Mouse (Mus musculus) heart, adult 11 months (tissue): ENCODE data around the gene Fam228a.

ENCODE experiments used
- DNase-seq: peaks from one replicate; pipeline ENCODE4 v3.0.0; 2022

The Fam228a gene

GRCm38 (mm10) chr12:4715606-4716005 lies 22.6 kb downstream of the Fam228a start:
- DNase-seq = peak; percentile 80

GRCm38 (mm10) chr12:4713361-4713760 lies 24.9 kb downstream of the Fam228a start:
- peak; percentile 55 for DNase-seq

- DNase-seq = peak; percentile 58
Observed at GRCm38 (mm10) chr12:4709926-4710325, 28.3 kb downstream of the Fam228a start.

GRCm38 (mm10) chr12:4708881-4709604 lies 29.2 kb downstream of the Fam228a start:
- peak; percentile 79 for DNase-seq

GRCm38 (mm10) chr12:4708296-4708695 lies 29.9 kb downstream of the Fam228a start:
- no peak for DNase-seq

GRCm38 (mm10) chr12:4707488-4708017 lies 30.7 kb downstream of the Fam228a start:
- DNase-seq = peak; percentile 73

GRCm38 (mm10) chr12:4706901-4707300 lies 31.3 kb downstream of the Fam228a start:
- peak; percentile 81 for DNase-seq

- peak; percentile 85 for DNase-seq
Observed at GRCm38 (mm10) chr12:4706175-4706574, 32.1 kb downstream of the Fam228a start.

GRCm38 (mm10) chr12:4705626-4706025 lies 32.6 kb downstream of the Fam228a start:
- peak; percentile 61 for DNase-seq

- DNase-seq = peak; percentile 57
Observed at GRCm38 (mm10) chr12:4694534-4694933, 43.7 kb downstream of the Fam228a start.

- peak; percentile 82 for DNase-seq
Observed at GRCm38 (mm10) chr12:4691193-4691592, 47.0 kb downstream of the Fam228a start.

GRCm38 (mm10) chr12:4689341-4689740 lies 48.9 kb downstream of the Fam228a start:
- DNase-seq = peak; percentile 89

GRCm38 (mm10) chr12:4688386-4688785 lies 49.8 kb downstream of the Fam228a start:
- peak; percentile 79 for DNase-seq

GRCm38 (mm10) chr12:4685441-4685840 lies 52.8 kb downstream of the Fam228a start:
- DNase-seq = no peak

GRCm38 (mm10) chr12:4679971-4680370 lies 58.3 kb downstream of the Fam228a start:
- peak; percentile 84 for DNase-seq

- no peak for DNase-seq
Observed at GRCm38 (mm10) chr12:4676336-4676735, 61.9 kb downstream of the Fam228a start.

GRCm38 (mm10) chr12:4665675-4666037 lies 72.6 kb downstream of the Fam228a start:
- DNase-seq = no peak

- DNase-seq = no peak
Observed at GRCm38 (mm10) chr12:4664929-4665674, 73.1 kb downstream of the Fam228a start.
